Mouse (Mus musculus) cerebellum, adult (tissue): ENCODE results near the gene Kcnj2.

ENCODE experiments used
- ATAC-seq: cut with Nextera tagmentation; 2 replicates; pipeline ENCODE4 v1.9.2; 2017; ENCODE audit warnings: mild to moderate bottlenecking, moderate library complexity, mixed read lengths; ENCODE audit not compliant: insufficient number of reproducible peaks, low FRiP score, low TSS enrichment

The Kcnj2 gene

DNA sequence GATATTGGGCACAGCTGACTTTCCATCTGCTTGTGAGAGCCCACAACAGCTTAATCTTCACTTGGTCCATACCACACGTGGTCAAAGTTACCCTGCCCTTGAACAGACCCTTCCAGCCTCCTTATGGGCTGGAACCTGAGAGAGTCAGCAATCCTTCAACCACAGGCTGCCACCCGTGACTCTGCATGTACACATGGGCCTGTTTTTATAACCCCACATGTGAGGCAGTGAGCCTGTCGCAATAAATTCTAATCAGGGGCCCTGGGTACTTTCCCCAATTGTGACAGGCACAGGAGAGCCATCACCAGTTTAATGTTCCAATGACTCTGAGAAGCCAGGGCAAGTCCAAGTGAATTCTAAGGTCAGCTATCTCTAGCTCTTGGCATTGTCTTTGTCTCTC lies 22.8 kb downstream of the Kcnj2 start:
- ATAC-seq = no peak

DNA sequence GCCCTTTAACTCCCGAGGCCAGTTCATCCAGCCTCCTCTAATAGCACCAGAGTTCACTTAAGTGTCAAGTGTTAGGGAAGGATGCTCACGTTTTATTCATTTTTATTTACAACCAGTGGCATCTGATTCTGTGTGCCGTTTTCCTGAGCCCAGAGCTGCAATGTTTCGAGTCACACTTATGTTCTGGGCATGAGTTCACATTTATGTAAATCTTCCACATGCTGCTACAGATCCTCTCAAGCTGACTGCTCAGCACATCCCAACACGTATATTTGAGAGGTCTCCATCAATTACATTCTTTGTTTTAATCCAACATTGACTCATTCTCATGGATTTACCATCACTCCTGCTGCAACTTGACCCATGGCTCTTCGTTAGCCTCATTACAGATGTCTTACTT lies 25.2 kb downstream of the Kcnj2 start:
- ATAC-seq = no peak

DNA sequence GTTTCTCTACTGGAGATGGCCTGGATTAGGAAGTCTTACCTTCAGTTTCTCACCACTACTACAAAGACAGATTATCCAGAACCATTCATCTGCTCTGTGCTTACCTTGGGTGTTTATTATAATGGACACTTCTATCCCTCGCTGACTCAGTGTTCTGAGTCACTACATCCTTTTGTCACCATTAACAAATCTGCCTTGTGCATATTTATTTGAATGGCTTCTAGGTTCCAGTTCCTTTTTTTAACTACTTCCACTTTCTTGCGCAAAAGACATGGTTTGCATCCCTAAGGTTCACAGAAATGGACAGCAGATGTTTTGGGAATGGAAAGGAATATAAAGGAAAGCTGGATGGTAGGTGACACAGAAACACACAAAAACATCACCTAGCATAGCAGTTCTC lies 27.0 kb downstream of the Kcnj2 start:
- no peak for ATAC-seq

DNA sequence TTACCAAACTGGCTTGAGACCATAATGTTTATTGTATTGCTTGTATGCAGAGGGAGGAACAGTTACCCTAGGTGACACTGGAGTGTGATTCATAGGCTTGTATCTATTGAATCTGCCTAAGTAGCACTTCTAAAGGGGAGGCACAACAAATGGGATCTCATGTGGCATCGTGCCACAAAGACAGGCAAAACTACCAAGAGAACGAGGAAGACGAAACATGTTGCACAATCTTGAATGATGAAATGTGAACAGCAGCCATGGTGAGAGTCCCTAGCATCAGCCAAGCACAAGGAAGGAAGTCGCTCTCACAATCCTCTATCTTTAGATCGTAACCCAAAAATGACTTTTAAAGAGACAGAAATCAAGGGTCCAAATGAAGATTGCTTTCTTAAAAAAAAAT lies 30.6 kb downstream of the Kcnj2 start:
- no peak for ATAC-seq

DNA sequence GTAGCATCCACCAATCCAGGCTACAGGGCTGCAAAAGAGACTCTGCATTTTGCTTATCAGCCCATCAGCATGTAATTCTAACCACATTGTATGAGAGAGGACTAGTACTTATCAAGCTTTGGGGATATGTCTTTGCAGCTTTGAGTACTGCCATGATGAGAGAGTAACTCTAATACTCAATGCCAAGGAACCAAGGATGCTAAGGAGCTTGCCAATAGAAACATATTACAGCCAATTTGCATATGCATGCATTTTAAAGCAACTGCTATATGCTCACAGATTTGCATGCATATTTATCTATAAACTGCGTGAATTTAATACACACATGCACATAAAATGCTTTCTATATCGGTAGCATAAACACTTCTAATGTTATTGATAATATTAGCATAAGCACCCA lies 34.2 kb downstream of the Kcnj2 start:
- no peak for ATAC-seq

DNA sequence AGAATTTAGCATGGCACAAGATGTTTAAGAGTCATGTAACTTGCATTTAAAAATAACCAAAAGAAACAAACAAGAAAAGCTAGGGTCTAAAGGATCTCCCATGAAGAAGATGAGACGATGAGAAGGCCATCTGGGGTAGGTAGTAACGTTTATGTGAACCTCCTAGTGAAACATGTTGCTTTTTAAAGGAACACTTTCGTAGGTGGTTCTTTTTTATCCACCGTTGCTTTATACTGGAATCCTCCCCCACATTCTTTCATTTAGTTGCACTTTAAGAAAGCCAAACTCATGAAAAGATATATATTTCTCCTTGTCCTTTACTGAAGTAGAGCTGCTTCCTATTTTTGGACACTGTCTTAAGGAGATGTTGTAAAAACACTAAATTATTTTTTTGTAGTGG lies 34.7 kb downstream of the Kcnj2 start:
- no peak for ATAC-seq

DNA sequence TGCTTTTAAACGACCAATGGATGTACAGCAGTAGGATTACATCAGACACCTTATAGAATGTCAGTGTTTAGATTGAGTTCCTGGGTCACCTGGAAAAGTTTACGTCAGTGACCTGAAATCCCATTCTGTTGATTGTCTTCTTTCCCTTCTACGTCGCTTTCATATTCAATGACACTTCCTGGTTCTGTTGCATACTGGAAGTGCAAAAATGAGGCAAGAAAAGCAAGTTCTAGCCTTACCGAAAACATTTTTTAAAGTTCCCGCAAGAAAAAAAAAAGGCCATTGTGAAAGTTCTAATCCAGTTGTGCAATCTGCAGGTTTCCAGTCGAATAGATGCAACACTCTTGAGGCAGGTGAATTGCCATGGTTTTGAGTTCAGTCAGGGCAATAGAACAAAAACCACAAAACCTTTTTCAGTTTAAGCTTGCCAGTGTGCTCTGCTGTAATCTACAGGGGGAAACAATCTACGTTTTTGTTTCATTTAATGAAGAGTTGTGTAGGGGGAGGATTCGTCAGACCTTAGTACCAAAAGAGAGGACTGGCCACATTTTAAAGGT lies 35.7 kb downstream of the Kcnj2 start:
- ATAC-seq = no peak

DNA sequence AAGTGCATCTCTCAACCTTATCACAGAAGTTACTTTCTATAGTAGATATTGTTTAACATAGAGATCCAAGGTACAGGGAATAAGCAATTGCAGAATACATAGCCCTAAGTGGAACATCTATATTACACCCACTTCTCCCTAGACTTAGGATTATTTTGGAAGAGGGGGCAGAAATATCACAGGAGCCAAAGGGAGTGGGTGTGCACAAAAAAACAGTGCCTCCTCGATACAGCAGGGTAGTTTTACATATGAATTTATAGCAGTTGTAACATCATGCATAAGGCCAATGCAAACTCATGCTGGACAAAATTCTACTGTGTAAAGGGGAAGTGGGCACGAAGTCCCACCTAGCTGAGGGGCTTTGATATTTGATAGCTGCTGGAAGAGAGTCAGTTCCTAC lies 38.5 kb downstream of the Kcnj2 start:
- no peak for ATAC-seq

DNA sequence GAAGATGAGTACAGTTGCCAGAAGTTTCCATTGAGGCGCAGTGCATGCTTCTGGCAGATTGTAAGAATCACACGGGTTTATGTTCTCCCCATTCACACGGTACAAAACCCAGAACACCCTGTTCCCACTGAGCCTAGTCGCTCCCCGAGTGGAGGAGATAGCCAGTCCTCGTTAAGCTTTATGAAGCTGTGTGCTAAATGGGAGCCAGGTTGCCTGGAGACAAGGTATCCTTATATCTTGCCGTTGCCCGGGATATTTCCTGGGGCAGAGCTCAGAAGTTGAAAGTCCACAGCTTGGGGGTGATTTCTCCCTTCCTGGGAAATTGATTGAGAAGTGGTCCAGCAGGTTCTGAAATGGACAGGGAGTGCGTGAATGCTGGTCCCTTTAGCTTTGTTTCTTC lies 42.2 kb downstream of the Kcnj2 start:
- ATAC-seq = no peak

DNA sequence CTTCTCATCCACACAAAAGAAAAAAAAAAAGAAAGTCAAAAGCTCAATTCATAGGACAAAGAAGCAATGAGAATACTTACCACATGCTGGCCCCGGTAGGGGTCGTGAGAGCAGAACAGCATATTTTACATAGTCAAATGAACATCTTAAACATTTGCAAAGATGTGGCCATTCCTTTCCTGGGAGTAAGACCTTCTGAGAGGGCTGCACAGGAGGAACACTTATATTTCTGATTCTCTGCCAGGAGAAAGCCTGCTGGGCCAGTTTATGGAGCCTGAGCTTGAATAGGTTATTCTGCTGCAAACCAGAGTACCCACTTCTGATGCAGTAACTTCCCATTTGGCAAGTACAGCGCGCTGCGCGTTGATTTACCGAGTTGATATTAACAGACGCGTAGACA lies 55.5 kb downstream of the Kcnj2 start:
- no peak for ATAC-seq

DNA sequence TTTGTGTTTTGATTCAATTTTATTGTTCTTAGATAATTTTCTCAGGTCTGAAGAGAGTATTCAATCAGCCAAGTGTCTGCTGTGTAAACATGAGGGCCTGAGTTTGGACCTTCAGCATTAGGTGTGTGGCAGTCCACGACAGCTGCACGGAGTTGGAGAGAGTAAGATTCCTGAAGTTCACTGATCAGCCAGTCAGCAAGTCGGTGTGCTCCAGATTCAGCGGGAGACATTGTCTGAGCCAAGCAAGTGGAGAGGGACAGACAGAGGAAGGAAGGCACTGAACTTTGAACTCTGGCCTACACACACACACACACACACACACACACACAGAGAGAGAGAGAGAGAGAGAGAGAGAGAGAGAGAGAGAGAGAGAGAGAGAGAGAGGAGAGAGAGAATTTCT lies 57.4 kb downstream of the Kcnj2 start:
- ATAC-seq = no peak

DNA sequence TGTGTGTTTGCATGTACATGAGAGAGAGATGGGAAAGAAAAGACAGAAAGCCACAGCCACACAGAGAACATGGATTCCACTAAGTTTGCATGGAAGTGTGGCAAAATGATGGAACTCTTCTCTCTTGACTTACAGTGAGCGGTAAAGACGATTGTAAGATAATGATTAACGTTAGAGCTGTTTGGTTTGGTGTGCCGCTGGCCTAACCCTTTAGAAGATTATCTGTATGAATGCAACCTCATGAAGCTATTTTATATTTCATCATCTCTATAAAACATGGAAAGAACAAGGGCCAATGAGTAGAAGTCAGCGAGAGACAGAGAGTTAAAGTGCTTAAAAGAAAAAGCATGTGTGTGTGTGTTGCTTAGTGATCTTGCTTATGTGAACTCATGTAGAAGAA lies 60.0 kb downstream of the Kcnj2 start:
- no peak for ATAC-seq
